Mouse (Mus musculus) myocyte (in vitro differentiated cells): ENCODE results near the gene Htr2b.

ENCODE experiments used
- CEBPB ChIP-seq: IDR thresholded peaks from 2 replicates; pipeline ENCODE4 v1.6.1; 2011; ENCODE audit warnings: mild to moderate bottlenecking, moderate library complexity; ENCODE audit not compliant: poor library complexity, insufficient read depth, severe bottlenecking
- MYOD1 ChIP-seq, 3 experiments: IDR thresholded peaks; one replicate each; pipeline ENCODE4 v1.6.1; 2011; ENCODE audit warnings: control low read depth in 2 of 3, low read depth in 2 of 3, mild to moderate bottlenecking in 2 of 3, moderate library complexity in 1 of 3; ENCODE audit not compliant: insufficient read length in 2 of 3, control insufficient read depth in 1 of 3
- POLR2A ChIP-seq: IDR thresholded peaks from one replicate; pipeline ENCODE4 v1.6.1; 2011; ENCODE audit warnings: low read depth, mild to moderate bottlenecking, control low read depth, moderate library complexity; ENCODE audit not compliant: insufficient read length
- REST ChIP-seq: IDR thresholded peaks from one replicate; pipeline ENCODE4 v1.6.1; 2011; ENCODE audit warnings: mild to moderate bottlenecking, control low read depth, moderate library complexity; ENCODE audit not compliant: insufficient read depth, insufficient read length
- USF1 ChIP-seq: IDR thresholded peaks from one replicate; pipeline ENCODE4 v1.6.1; 2011; ENCODE audit warnings: low read depth, mild to moderate bottlenecking, control low read depth, moderate library complexity

DNA sequence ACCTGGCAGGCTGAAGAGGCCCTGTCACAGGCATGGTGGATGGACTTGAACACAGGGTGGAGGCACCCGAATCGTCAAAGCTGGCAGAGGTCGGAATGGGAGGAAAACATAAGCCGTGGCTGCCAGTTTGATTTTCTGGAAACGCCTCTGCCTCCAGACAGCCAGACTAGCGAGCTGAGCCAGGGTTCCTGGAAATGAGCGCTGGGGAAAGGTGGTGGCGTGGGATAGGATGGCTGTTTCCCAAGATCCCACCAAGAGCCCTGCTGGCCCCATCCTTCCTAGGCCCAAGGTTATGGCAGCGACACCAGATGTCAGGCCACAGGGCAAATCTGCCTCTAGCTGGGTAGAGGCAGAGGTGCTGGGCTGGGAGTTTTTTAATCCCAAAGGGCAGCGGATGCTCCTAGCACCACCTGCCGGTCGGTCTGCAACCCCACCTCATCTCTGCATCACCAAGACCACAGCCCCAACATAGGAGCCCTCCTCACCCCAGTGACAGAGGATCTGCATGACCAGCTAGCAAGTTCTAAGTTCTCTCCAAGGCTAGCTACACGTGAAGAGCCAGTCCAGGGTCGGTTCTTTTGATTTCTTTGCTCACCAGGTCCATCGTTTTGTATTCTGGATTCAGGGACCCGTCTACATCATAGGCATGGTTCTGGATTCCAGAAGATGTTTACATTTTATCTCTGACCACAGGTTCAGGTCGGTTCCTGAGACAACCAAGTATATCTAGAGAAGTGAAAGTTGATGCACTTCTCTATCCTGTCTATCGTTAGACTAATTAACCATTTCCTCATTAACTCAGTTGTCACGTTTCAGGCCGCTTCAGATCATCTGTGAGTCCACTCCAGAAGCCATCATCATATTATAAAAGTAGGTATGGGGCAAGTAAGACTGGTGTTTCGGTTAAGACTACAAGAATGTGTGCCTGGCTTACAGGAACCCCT, 32.5 kb upstream of the Htr2b start:
- TF ChIP-seq CEBPB (no peak), USF1 (no peak), MYOD1 (IDR thresholded peaks at IDR 0.05; ENCODE audit: control insufficient read depth in 1 of 3, insufficient read length in 2 of 3, low read depth in 2 of 3) (no peak), POLR2A (no peak), REST (no peak)
